Mouse (Mus musculus) forebrain, embryonic 12.5 days (tissue): ENCODE data around the gene Rere. TPM values are rescaled to one million over a fixed set of nuclear protein-coding genes. Genes with fewer than 3 reads are reported as not detected.
A peak's percentile ranks its signal among the peaks of the same experiment; 100 is the strongest.
"Not testable (repeated sequence)": the region's sequence is repeated elsewhere in the genome, so short reads cannot be mapped to it uniquely, and the experiment has no call there.

Source experiments
- ATAC-seq: fragments of 200-750 bp; cut with Nextera tagmentation; 2 replicates; pipeline ENCODE4 v1.8.0; 2017; ENCODE audit warnings: moderate TSS enrichment; ENCODE audit not compliant: low FRiP score
- H3K27ac ChIP-seq: fragments of 300-500 bp; sonication (generic); 2 replicates; pipeline ENCODE4 v1.5.1; 2016; ENCODE audit warnings: mild to moderate bottlenecking
- H3K27me3 ChIP-seq: fragments of 300-500 bp; sonication (generic); 2 replicates; pipeline ENCODE4 v1.6.1; 2016; ENCODE audit warnings: mild to moderate bottlenecking
- H3K36me3 ChIP-seq: fragments of 300-500 bp; sonication (generic); replicated peaks from 2 replicates; pipeline ENCODE4 v1.6.1; 2016; ENCODE audit warnings: mild to moderate bottlenecking
- H3K4me1 ChIP-seq: fragments of 300-500 bp; sonication (generic); 2 replicates; pipeline ENCODE4 v1.6.1; 2016
- H3K4me2 ChIP-seq: fragments of 300-500 bp; sonication (generic); 2 replicates; pipeline ENCODE4 v1.6.1; 2016; ENCODE audit warnings: mild to moderate bottlenecking, moderate library complexity
- H3K4me3 ChIP-seq: fragments of 300-500 bp; sonication (generic); replicated peaks from 2 replicates; pipeline ENCODE4 v1.5.1; 2016; ENCODE audit warnings: mild to moderate bottlenecking
- H3K9ac ChIP-seq: fragments of 300-500 bp; sonication (generic); 2 replicates; pipeline ENCODE4 v1.6.1; 2016; ENCODE audit warnings: mild to moderate bottlenecking
- H3K9me3 ChIP-seq: fragments of 300-500 bp; sonication (generic); 2 replicates; pipeline ENCODE4 v1.6.1; 2016
- WGBS: fragments of 180-500 bp; shearing (Covaris S2); methylation state at CpG from one replicate; pipeline ENCODE4 v1.1.7; 2016; 5-methylcytosine and 5-hydroxymethylcytosine counted together
- polyA plus RNA-seq: library from polyadenylated mRNA; unstranded; fragments of >200 nt; fragmentation: Nextera tagmentation; extraction: Ambion mirVana; gene quantifications from 2 replicates; pipeline ENCODE4 v1.2.1, GENCODE M21; 2016

Rere gene
- polyA plus RNA-seq, 1 experiment from 2014 or later, result 44.4 TPM

GRCm38 (mm10) chr4:150272725-150273124 lies 8.7 kb upstream of the Rere start:
- H3K27me3 ChIP-seq, result no peaks in the 10 kb centered on the region
- 6% methylated on average over 9 of the region's 9 CpGs for WGBS
- H3K9ac ChIP-seq, result no peak overlapping the region
- no peak overlapping the region for H3K4me3 ChIP-seq
- no peaks in the 10 kb centered on the region for H3K9me3 ChIP-seq
- peak overlapping the region; percentile 29 for H3K4me2 ChIP-seq
- H3K4me1 ChIP-seq, result peaks cover 24% of the 10 kb centered on the region
- no peaks in the 10 kb centered on the region for H3K36me3 ChIP-seq
- H3K27ac ChIP-seq, result peak overlapping the region; percentile 57
- ATAC-seq, result peak; percentile 61; the same call in 1 of the 2 replicates

- Histone ChIP-seq H3K27ac (no peak overlapping the region), H3K9ac (no peak overlapping the region), H3K4me1 (peaks cover 24% of the 10 kb centered on the region), H3K9me3 (no peaks in the 10 kb centered on the region), H3K36me3 (no peaks in the 10 kb centered on the region), H3K27me3 (no peaks in the 10 kb centered on the region), H3K4me2 (no peak overlapping the region), H3K4me3 (no peak overlapping the region)
- ATAC-seq, result no peak
- 82% methylated on average over 5 of the region's 5 CpGs for WGBS
Observed at GRCm38 (mm10) chr4:150275531-150275930, 5.9 kb upstream of the Rere start.

- not testable (repeated sequence) for H3K36me3 ChIP-seq, H3K4me2 ChIP-seq
- 89% methylated on average over 6 of the region's 7 CpGs for WGBS
Observed at GRCm38 (mm10) chr4:150279336-150279735, 2.1 kb upstream of the Rere start.

GRCm38 (mm10) chr4:150280002-150280401 lies 1.4 kb upstream of the Rere start:
- Histone ChIP-seq H3K9me3 (no peaks in the 10 kb centered on the region), H3K4me3 (no peak overlapping the region), H3K9ac (no peak overlapping the region), H3K27me3 (no peaks in the 10 kb centered on the region), H3K36me3 (no peaks in the 10 kb centered on the region), H3K27ac (no peak overlapping the region; the same call in 1 of the 2 replicates), H3K4me2 (0 out of 2 replicates have a peak overlapping the region, but pooled peaks have one; percentile 59), H3K4me1 (peaks cover 23% of the 10 kb centered on the region)
- no peak for ATAC-seq
- WGBS, result 52% methylated on average over 2 of the region's 2 CpGs

More at GRCm38 (mm10) chr4:150279336-150279735, 2.1 kb upstream of the Rere start:
- not testable (repeated sequence) for H3K27ac ChIP-seq, H3K4me3 ChIP-seq, H3K27me3 ChIP-seq, H3K9ac ChIP-seq, ATAC-seq, H3K9me3 ChIP-seq
- peaks cover 21% of the 10 kb centered on the region for H3K4me1 ChIP-seq

- H3K4me1 ChIP-seq, result peaks cover 24% of the 10 kb centered on the region
- no peaks in the 10 kb centered on the region for H3K27me3 ChIP-seq
- WGBS, result 41% methylated on average over 4 of the region's 4 CpGs
- H3K9me3 ChIP-seq, result no peaks in the 10 kb centered on the region
- peak overlapping the region; percentile 97 for H3K4me3 ChIP-seq
- no peak for ATAC-seq
- peak overlapping the region; percentile 97 for H3K27ac ChIP-seq
- no peaks in the 10 kb centered on the region for H3K36me3 ChIP-seq
- H3K4me2 ChIP-seq, result peak overlapping the region; percentile 59
- no peak overlapping the region for H3K9ac ChIP-seq
Observed at GRCm38 (mm10) chr4:150280459-150280858, 987 bp upstream of the Rere start.

- peak overlapping the region; percentile 100 for H3K9ac ChIP-seq
- no peaks in the 10 kb centered on the region for H3K27me3 ChIP-seq
- 2% methylated on average over 49 of the region's 50 CpGs for WGBS
- peaks cover 39% of the 10 kb centered on the region for H3K4me1 ChIP-seq
- H3K27ac ChIP-seq, result peak overlapping the region; percentile 97
- peak overlapping the region; percentile 97 for H3K4me3 ChIP-seq
- no peaks in the 10 kb centered on the region for H3K9me3 ChIP-seq
- H3K36me3 ChIP-seq, result no peaks in the 10 kb centered on the region
- ATAC-seq, result peak; percentile 28
- peak overlapping the region; percentile 75 for H3K4me2 ChIP-seq
Observed at GRCm38 (mm10) chr4:150281891-150282630, 615 bp downstream of the Rere start.

GRCm38 (mm10) chr4:150282631-150283334 lies 1.3 kb downstream of the Rere start:
- no peak for ATAC-seq
- no peaks in the 10 kb centered on the region for H3K36me3 ChIP-seq
- H3K4me1 ChIP-seq, result peaks cover 39% of the 10 kb centered on the region
- H3K9ac ChIP-seq, result peak overlapping the region; percentile 100
- peak overlapping the region; percentile 97 for H3K4me3 ChIP-seq
- H3K27me3 ChIP-seq, result no peaks in the 10 kb centered on the region
- WGBS, result under 1% methylated on average over 5 of the region's 5 CpGs
- peak overlapping the region; percentile 97 for H3K27ac ChIP-seq
- no peaks in the 10 kb centered on the region for H3K9me3 ChIP-seq
- H3K4me2 ChIP-seq, result peak overlapping the region; percentile 75

- peak overlapping the region; percentile 100 for H3K9ac ChIP-seq
- no peaks in the 10 kb centered on the region for H3K27me3 ChIP-seq
- peak overlapping the region; percentile 75 for H3K4me2 ChIP-seq
- no peaks in the 10 kb centered on the region for H3K9me3 ChIP-seq
- H3K27ac ChIP-seq, result peak overlapping the region; percentile 90
- 7% methylated on average over 2 of the region's 2 CpGs for WGBS
- no peaks in the 10 kb centered on the region for H3K36me3 ChIP-seq
- ATAC-seq, result no peak
- H3K4me1 ChIP-seq, result peaks cover 40% of the 10 kb centered on the region
- peak overlapping the region; percentile 97 for H3K4me3 ChIP-seq
Observed at GRCm38 (mm10) chr4:150283335-150283638, 1.8 kb downstream of the Rere start.

- WGBS, result under 1% methylated on average over 6 of the region's 6 CpGs
- Histone ChIP-seq H3K4me1 (peaks cover 47% of the 10 kb centered on the region), H3K4me2 (peak overlapping the region; percentile 75), H3K36me3 (no peaks in the 10 kb centered on the region), H3K27me3 (no peaks in the 10 kb centered on the region), H3K27ac (peak overlapping the region; percentile 90), H3K4me3 (peak overlapping the region; percentile 97), H3K9ac (peak overlapping the region; percentile 100; the same call in 1 of the 2 replicates), H3K9me3 (no peaks in the 10 kb centered on the region)
- ATAC-seq, result peak; percentile 24; the same call in 1 of the 2 replicates
Observed at GRCm38 (mm10) chr4:150283993-150284392, 2.5 kb downstream of the Rere start.

- 0 out of 2 replicates have a peak, but pooled peaks cover 4% of the 10 kb centered on the region for H3K9me3 ChIP-seq
- no peak overlapping the region for H3K9ac ChIP-seq
- H3K4me2 ChIP-seq, result no peak overlapping the region
- no peak for ATAC-seq
- H3K27me3 ChIP-seq, result no peaks in the 10 kb centered on the region
- 90% methylated on average over 8 of the region's 8 CpGs for WGBS
- H3K4me3 ChIP-seq, result no peak overlapping the region
- H3K27ac ChIP-seq, result no peak overlapping the region
- peaks cover 47% of the 10 kb centered on the region for H3K4me1 ChIP-seq
- H3K36me3 ChIP-seq, result peaks cover 15% of the 10 kb centered on the region
Observed at GRCm38 (mm10) chr4:150286980-150287379, 5.5 kb downstream of the Rere start.

- Histone ChIP-seq H3K36me3 (peaks cover 15% of the 10 kb centered on the region), H3K4me1 (peaks cover 47% of the 10 kb centered on the region)
- not testable (repeated sequence) for H3K9ac ChIP-seq, H3K27ac ChIP-seq, H3K27me3 ChIP-seq, H3K4me2 ChIP-seq, H3K4me3 ChIP-seq, ATAC-seq, H3K9me3 ChIP-seq
- WGBS, result 84% methylated on average over 1 of the region's 1 CpGs
Observed at GRCm38 (mm10) chr4:150287463-150287862, 6.0 kb downstream of the Rere start.

GRCm38 (mm10) chr4:150291900-150292299 lies 10.5 kb downstream of the Rere start:
- no peak overlapping the region for H3K4me2 ChIP-seq
- H3K4me1 ChIP-seq, result peaks cover 17% of the 10 kb centered on the region
- no peak overlapping the region for H3K27ac ChIP-seq
- over 99% methylated on average over 3 of the region's 3 CpGs for WGBS
- no peak for ATAC-seq
- 0 out of 2 replicates have a peak, but pooled peaks cover 4% of the 10 kb centered on the region for H3K9me3 ChIP-seq
- H3K9ac ChIP-seq, result no peak overlapping the region
- no peak overlapping the region for H3K4me3 ChIP-seq
- no peaks in the 10 kb centered on the region for H3K27me3 ChIP-seq
- H3K36me3 ChIP-seq, result peaks cover 15% of the 10 kb centered on the region
